Mouse (Mus musculus) heart, embryonic 14.5 days (tissue): ENCODE results near the gene Gm3278. TPM values are rescaled to one million over a fixed set of nuclear protein-coding genes. Genes with fewer than 3 reads are reported as not detected.
"Not testable (repeated sequence)": the region's sequence is repeated elsewhere in the genome, so short reads cannot be mapped to it uniquely, and the experiment has no call there.

ENCODE experiments used
- ATAC-seq: fragments of 200-750 bp; cut with Nextera tagmentation; 2 replicates; pipeline ENCODE4 v1.8.0; 2017; ENCODE audit warnings: low read depth, moderate TSS enrichment; ENCODE audit not compliant: insufficient number of reproducible peaks, insufficient read depth, low FRiP score
- H3K27ac ChIP-seq, 2 experiments: fragments of 200-500 bp in 1 of 2; fragments of 300-500 bp in 1 of 2; sonication (generic) in 1 of 2; replicated peaks in 1 of 2; 2 replicates each; pipeline ENCODE4 v1.5.1; 2012 to 2014; ENCODE audit warnings: low read depth in 2 of 2, low read length in 2 of 2, control low read depth in 1 of 2, mild to moderate bottlenecking in 1 of 2, mixed read lengths in 1 of 2; ENCODE audit not compliant: control insufficient read depth in 1 of 2, insufficient read depth in 1 of 2
- H3K27me3 ChIP-seq: fragments of 300-500 bp; sonication (generic); 2 replicates; pipeline ENCODE4 v1.6.1; 2014; ENCODE audit warnings: mild to moderate bottlenecking, low read length, control low read depth; ENCODE audit not compliant: control insufficient read depth, insufficient read depth
- H3K36me3 ChIP-seq: fragments of 300-500 bp; sonication (generic); 2 replicates; pipeline ENCODE4 v1.6.1; 2014; ENCODE audit warnings: mild to moderate bottlenecking, control low read depth, low read length, mixed read lengths; ENCODE audit not compliant: control insufficient read depth, insufficient read depth
- H3K4me1 ChIP-seq, 2 experiments: fragments of 200-500 bp in 1 of 2; fragments of 300-500 bp in 1 of 2; sonication (generic) in 1 of 2; 2 replicates each; pipeline ENCODE4 v1.6.1; 2012 to 2014; ENCODE audit warnings: low read length in 2 of 2, control low read depth in 1 of 2, mixed read lengths in 1 of 2; ENCODE audit not compliant: control insufficient read depth in 2 of 2, insufficient read depth in 2 of 2
- H3K4me2 ChIP-seq: fragments of 300-500 bp; sonication (generic); 2 replicates; pipeline ENCODE4 v1.6.1; 2014; ENCODE audit warnings: mild to moderate bottlenecking, low read length
- H3K4me3 ChIP-seq, 2 experiments: fragments of 200-500 bp in 1 of 2; fragments of 300-500 bp in 1 of 2; sonication (generic) in 1 of 2; 2 replicates each; pipeline ENCODE4 v1.5.1; 2012 to 2014; ENCODE audit warnings: low read length in 2 of 2, mild to moderate bottlenecking in 2 of 2, control low read depth in 1 of 2, low read depth in 1 of 2, moderate library complexity in 1 of 2; ENCODE audit not compliant: control insufficient read depth in 1 of 2, insufficient read depth in 1 of 2
- H3K9ac ChIP-seq: fragments of 300-500 bp; sonication (generic); 2 replicates; pipeline ENCODE4 v1.6.1; 2014; ENCODE audit warnings: mild to moderate bottlenecking, low read length
- H3K9me3 ChIP-seq: fragments of 300-500 bp; sonication (generic); 2 replicates; pipeline ENCODE4 v1.6.1; 2016; ENCODE audit warnings: low read length, control low read depth; ENCODE audit not compliant: control insufficient read depth
- WGBS: fragments of 180-500 bp; shearing (Covaris S2); extraction: QIAGEN DNeasy Blood & Tissue Kit; methylation state at CpG from one replicate; pipeline ENCODE4 v1.1.7; 2014; 5-methylcytosine and 5-hydroxymethylcytosine counted together
- polyA plus RNA-seq: library from polyadenylated mRNA; unstranded; fragments of >200 nt; fragmentation: Nextera tagmentation; extraction: Ambion mirVana; gene quantifications from 2 replicates; pipeline ENCODE4 v1.2.1, GENCODE M21; 2014

Gm3278 gene
- polyA plus RNA-seq: 0.20 TPM in 1 of 2 replicates, not detected in the other

- H3K36me3 ChIP-seq, H3K4me1 ChIP-seq, H3K27me3 ChIP-seq, H3K9me3 ChIP-seq, H3K4me2 ChIP-seq, H3K27ac ChIP-seq, ATAC-seq, H3K4me3 ChIP-seq, H3K9ac ChIP-seq: not testable (repeated sequence)
- 67% methylated on average over 1 of the region's 3 CpGs for WGBS
Measured at GRCm38 (mm10) chr14:4892116-4892515, at the start of gene Gm3278. Gene Gm3278 (plus strand): TSS chr14:4892416.

DNA sequence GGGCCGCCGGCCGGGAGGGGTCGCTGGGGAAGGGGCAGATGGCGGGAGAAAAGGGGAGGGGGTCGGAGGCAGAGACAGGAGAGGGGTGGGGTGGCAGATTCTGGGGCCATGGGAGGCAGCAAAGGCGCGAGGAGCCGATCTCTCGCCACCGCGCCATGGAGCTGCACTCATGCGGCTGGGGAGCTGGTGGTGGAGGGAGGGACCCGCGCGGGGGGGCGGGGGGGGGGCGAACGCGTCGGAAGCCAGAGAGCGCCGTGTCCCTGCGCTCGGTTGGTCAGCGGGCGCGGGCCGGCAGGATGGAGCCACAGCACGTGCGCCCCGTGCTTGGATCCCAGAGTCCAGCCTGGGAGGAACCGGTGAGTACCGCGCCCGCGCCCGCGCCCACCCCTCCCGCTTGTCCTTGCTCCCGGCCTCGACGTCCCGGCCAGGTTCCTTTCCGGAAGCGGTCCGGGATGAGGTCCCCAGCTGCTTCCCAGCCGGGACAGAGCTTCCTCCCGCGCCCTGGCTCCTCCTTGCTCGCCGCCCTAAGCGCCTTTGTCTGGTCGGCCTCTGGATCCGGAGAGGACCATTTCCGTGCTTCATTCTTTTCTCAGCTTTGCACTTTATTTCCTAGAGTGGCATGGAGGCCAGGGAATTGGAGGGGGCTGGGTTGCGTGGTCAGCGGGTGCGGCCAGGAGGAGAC, 36.8 kb upstream of the Gm3278 start, which contains the start of gene Gm3264:
TSS of gene Gm3264 (plus strand) at position 278 of the 682 bp plus-strand sequence.
- Histone ChIP-seq H3K4me2 (peak within 1 kb of the TSS; percentile 56), H3K9ac (0 out of 2 replicates have a peak within 1 kb of the TSS, but pooled peaks have one; percentile 11), H3K4me3 (peak within 1 kb of the TSS; percentile 33 to 44)
- not testable (repeated sequence) for ATAC-seq, H3K27ac ChIP-seq, H3K36me3 ChIP-seq, H3K9me3 ChIP-seq, H3K4me1 ChIP-seq, H3K27me3 ChIP-seq
- 4% methylated on average over 32 of the region's 59 CpGs for WGBS

Other genes starting within 250 kb of the Gm3278 start
- 0.15 TPM in 1 of 2 replicates, not detected in the other for gene Gm3239, start 228.2 kb upstream of the Gm3278 start, polyA plus RNA-seq
- not detected in 2 replicates for gene Gm7876, start 183.2 kb upstream of the Gm3278 start, polyA plus RNA-seq
- 0.38 and 1.3 TPM in 2 replicates for gene Gm3252, start 165.6 kb upstream of the Gm3278 start, polyA plus RNA-seq
- gene Gm9602, start 116.1 kb upstream of the Gm3278 start, polyA plus RNA-seq: 0.11 TPM in 1 of 2 replicates, not detected in the other
- gene Gm3269, start 54.3 kb upstream of the Gm3278 start, polyA plus RNA-seq: not detected in 2 replicates
- gene Gm3264, start 36.8 kb upstream of the Gm3278 start, polyA plus RNA-seq: 0.81 and 2.6 TPM in 2 replicates
- gene Gm8297, start 91.5 kb downstream of the Gm3278 start, polyA plus RNA-seq: not detected in 2 replicates
- gene Gm3298, start 123.5 kb downstream of the Gm3278 start, polyA plus RNA-seq: 0.57 TPM in 1 of 2 replicates, not detected in the other
- gene 4930555G01Rik, start 158.2 kb downstream of the Gm3278 start, polyA plus RNA-seq: not detected in 2 replicates
- gene Gm8281, start 178.6 kb downstream of the Gm3278 start, polyA plus RNA-seq: 2.1 and 4.2 TPM in 2 replicates
- not detected in 2 replicates for gene Gm8279, start 239.1 kb downstream of the Gm3278 start, polyA plus RNA-seq